Mouse (Mus musculus) gastrocnemius, postnatal 25 days (tissue): ENCODE data around the gene Rap1a. TPM values are rescaled to one million over a fixed set of nuclear protein-coding genes. Genes with fewer than 3 reads are reported as not detected.

Experiments
- DNase-seq: peaks from one replicate; pipeline ENCODE4 v3.0.0; 2022
- long read RNA-seq, 2 experiments: library from polyadenylated mRNA; stranded (forward); transcript quantifications; one replicate each; pipeline ENCODE4 v2.0.0; 2021
- total RNA-seq, 2 experiments: library from RNA; stranded (reverse); gene quantifications; 1 replicate in 1 of 2; 2 replicates in 1 of 2; pipeline ENCODE4 v1.2.3; 2021

The Rap1a gene
- total RNA-seq: 10 to 100 TPM; 77.6 to 84.2 TPM
- long read RNA-seq, experiment 1, transcript Rap1a-201 (8 exons, 2,407 nt): major isoform, 40 of 44 reads
- long read RNA-seq, experiment 1, partial matches to known transcripts: 1 of 44 reads
- long read RNA-seq, experiment 1, other reads (novel, unspliced or antisense): 3 of 44 reads
- long read RNA-seq, experiment 2, transcript Rap1a-201 (8 exons, 2,407 nt): major isoform, 62 of 69 reads
- long read RNA-seq, experiment 2, partial matches to known transcripts: 1 of 69 reads
- long read RNA-seq, experiment 2, other reads (novel, unspliced or antisense): 6 of 69 reads

- DNase-seq: peak; percentile 83
Observed at GRCm38 (mm10) chr3:105801191-105802166, at the start of gene Rap1a. Gene Rap1a (minus strand): TSS chr3:105801336.

DNA sequence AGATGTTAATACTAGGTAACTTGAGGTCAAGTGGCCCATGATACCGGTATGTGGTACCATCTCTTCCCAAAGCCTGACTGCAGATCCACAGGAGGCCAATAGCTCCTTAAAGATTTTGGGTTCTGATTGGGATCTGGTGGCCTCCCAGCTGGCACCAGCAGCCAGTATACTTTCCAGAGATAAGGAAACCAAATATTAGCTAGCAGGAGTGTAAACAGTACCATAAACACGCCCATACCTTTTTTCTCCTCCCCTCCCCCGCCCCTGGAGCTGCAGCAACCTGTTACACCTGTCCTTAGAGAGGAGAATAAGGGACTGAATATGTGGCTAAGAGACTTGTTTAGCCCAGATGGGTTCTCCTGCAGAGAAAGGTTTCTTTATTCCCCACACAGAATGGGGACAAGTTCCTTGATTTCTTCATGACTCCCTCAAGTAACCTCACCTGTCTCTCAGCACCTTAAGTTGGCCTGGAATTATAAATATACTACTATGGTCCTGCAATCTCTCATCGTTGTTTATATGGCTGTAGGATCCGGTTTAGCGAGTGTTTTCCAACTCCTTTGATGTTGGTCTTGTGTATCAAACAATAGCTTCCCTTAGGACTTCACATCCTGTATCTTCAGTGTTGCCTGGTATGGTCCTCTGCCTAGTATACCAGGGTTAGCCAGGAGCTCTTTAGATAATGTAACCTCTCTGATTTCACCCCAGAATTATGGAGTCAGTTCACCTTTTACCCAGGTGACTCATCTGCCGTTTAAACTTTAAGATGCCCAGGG is 45.3 kb upstream of the Rap1a start:
- no peak for DNase-seq

DNA sequence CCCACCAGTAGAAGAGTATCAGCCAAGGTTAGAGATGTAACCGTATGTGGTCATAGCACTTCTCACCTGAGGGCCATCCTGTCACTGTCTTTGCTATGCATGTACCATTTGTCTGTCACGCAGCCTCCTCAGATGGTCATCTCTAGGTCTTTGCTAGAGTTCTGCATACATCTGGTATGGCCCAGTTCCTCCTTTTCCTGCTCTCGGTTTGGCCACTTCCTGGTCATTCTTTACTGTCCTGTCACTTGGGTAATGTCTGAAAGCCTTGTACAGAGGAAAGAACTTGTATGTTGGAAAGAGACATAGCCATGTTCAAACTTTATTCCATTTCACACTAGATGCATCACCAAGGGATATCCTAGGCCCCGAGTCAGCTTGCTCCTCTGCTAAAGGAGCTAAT is 38.7 kb upstream of the Rap1a start:
- DNase-seq: no peak

DNA sequence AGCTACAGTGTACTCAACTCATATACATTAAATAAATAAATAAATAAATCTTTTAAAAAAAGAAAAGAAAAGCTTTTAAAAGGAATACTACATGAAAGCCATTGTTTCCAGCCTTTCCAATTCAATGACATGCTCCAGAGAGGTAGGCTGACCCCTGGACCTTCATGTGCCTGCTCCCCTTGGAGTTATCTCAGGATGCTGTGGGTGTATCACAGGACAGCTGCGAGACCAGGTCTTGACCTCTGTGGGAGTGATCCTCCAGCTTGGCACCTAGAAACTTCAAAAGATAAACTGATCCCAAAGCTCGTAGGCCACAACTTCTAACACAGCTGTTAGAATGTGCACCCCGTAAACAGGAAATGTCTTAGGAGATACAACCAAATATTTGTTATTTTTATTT is 37.5 kb upstream of the Rap1a start:
- no peak for DNase-seq

DNA sequence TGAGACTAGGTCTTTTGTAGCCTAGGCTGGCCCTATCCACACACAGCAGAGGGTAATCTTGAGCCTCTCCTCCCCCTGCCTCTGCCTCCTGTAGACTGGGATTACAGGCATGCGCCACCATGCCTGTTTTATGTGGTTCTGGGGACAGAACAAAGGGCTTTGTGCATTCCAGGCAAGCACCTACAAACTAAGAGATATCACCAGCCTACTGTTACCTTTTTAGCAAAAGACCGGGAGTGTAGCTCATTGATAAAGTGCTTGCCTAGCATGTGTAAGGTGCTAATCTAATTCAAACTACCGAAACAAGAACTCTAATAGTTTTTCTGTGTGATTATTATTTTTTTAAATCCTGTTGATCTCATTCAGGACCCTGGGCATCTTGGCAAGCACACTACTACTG is 35.7 kb upstream of the Rap1a start:
- no peak for DNase-seq

- DNase-seq: no peak
Observed at GRCm38 (mm10) chr3:105835875-105836274, 34.7 kb upstream of the Rap1a start.

DNA sequence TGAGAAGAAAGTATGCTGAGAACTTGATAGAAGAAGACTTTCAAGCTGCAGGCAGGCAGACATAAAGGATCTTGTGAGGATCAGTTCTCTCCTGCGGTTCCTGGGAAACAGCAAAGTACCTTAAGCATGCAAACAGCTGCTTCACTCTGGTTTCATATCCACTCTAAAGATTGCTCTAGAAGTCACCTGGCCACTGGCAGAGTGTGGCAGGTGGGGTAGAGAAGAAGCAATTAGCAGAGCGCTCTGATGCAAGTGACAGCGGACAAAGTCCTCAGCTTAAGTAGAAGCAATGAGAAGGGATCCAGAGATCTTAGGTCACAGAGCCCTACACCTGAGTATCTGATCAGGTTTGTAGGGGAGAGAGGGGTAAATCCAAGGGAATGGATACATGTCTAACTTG is 30.4 kb upstream of the Rap1a start:
- no peak for DNase-seq

GRCm38 (mm10) chr3:105825501-105826161 is 24.5 kb upstream of the Rap1a start:
- peak; percentile 78 for DNase-seq

DNA sequence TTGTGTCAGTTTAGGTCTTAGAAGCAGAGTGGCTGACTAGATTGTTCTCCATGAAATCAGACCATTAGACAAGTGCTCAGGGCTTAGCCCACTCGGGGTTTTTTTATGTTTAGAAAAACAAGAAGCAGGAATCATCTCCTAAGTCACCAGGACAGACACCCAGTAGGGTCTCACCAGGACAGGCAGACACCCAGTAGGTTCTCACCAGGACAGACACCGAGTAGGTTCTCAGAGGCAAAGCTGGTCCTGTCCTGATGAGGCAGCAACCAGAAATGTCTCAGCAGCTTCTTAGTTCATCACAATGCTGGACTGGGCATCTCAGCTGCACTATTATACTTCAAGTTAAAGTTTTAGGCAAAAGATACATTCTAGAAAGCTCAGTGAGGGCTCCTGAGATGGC is 23.6 kb upstream of the Rap1a start:
- no peak for DNase-seq

GRCm38 (mm10) chr3:105824103-105824502 is 23.0 kb upstream of the Rap1a start:
- DNase-seq: peak; percentile 12

DNA sequence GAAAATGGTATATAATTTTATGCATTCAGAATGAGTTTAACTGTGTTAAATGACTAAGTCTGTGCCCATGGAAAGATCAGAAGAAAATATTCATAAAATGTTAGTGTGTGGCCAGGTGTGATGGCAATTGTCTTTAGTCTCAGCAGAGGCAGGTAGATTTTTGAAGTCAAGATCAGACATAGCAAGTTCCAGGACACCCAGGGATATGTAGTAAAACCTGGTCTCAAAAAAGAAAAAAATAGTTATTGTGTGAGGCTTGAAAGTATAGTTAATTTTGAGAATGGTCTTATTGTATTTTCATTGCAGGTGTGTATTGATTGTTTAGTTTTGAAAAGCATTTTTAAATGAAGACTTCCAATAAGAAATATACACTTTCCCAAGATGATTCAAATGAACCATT is 22.5 kb upstream of the Rap1a start:
- no peak for DNase-seq

DNA sequence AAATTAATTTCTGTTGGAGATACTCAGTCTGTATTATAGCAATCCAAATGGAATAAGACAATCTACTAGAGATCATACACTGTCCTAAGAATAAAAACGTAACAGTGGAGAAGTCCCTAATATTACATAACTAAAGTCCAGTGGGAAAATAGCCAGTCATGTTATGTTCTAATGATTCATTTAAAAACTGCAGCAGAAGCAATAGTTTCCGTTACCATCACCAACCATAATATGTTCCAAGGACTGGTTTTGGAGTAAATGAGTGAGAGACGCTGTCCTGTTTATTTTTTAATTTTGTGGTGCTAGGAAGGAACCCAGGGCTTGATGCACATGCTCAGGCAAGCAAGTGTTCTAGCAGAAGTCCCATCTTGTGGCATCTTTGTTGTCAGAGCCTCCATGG is 20.4 kb upstream of the Rap1a start:
- no peak for DNase-seq

DNA sequence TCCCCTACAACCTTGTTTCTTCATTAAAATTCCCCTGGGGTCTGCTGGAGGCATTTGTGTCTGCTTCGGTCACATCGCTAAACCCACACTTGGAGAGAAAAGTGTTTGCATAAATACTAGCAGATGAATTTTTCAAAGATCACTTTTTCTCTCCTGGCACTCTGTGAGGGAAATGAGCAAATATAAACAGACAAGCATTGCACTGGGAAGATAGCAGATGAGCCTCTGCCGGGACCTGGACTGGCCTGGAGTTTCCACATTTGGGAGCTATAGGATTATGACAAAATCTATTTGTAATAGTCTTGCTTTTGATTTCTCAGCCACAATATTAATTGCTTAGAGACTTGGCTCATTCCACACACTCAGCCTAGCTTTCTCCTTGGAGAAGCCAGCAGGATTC is 19.1 kb upstream of the Rap1a start:
- DNase-seq: no peak

GRCm38 (mm10) chr3:105818130-105819004 is 17.2 kb upstream of the Rap1a start:
- no peak for DNase-seq

DNA sequence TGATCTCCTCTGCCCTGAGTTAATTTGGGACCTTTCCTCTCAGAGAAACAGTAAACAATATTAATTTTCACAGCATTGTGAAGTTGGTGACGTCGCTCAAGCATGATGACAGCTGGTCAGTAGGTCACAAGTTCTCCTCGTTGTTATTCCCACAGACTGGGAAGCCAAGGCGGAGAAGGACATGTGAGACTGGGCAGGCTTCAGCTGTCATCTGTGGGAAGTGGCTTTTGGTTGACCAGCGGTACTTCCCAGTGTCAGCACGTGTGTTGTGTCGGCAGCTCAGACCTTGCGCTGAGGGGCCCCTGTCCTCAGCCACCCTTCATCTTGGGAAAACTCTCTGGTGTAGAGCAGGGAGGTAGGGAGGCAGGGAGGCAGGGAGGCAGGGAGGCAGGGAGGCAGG is 15.0 kb upstream of the Rap1a start:
- DNase-seq: no peak

- DNase-seq: peak; percentile 20
Observed at GRCm38 (mm10) chr3:105815236-105815904, 14.2 kb upstream of the Rap1a start.

DNA sequence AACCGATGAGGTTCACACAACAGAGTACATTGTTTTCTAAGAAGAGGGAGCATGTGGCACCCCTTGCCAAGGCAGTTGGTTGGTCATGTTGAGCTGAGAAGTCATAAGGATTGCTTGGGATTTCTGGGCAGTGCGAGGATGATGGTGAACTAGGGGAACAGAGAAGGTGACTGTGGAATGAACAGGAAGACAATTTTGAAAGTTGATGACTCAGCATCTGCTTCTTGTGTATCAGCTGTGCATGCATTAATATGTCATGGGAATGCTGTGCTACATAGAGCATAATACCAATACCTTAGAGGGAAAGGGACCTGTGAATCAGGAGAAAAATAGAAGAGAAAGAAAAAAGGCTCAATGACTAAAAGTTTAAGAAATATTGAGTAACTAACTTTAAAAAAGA is 10.0 kb upstream of the Rap1a start:
- no peak for DNase-seq

- DNase-seq: no peak
Observed at GRCm38 (mm10) chr3:105808179-105809037, 7.3 kb upstream of the Rap1a start.

DNA sequence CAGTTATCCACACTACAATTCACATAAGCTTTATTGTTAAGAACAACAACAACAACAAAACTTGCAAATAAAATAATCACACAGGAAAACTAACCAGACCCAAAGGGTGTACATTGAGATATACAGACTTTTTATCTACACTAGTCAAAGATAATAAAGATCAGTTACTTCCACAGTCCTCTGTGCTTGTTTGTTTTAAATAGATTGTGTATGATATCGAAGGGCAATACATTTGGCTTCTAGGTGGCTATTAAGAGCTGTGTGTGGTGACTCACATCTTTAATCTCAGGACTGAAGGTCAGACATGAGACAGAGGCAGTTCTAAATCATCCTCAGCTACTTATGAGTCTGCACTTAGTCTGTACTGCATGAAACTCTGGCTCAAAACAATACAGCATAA is 6.5 kb upstream of the Rap1a start:
- no peak for DNase-seq
